Mouse (Mus musculus) myocyte (in vitro differentiated cells): Measurements from ENCODE around the gene Dnajb9. TPM values are rescaled to one million over a fixed set of nuclear protein-coding genes. Genes with fewer than 3 reads are reported as not detected.
"Not testable (repeated sequence)": the region's sequence is repeated elsewhere in the genome, so short reads cannot be mapped to it uniquely, and the experiment has no call there.

ENCODE experiments used
- H3K27me3 ChIP-seq: one replicate; pipeline ENCODE4 v1.6.1; 2011; ENCODE audit not compliant: control insufficient read depth, insufficient read depth, insufficient read length
- H3K36me3 ChIP-seq: one replicate; pipeline ENCODE4 v1.6.1; 2011; ENCODE audit not compliant: control insufficient read depth, insufficient read depth
- H3K4me2 ChIP-seq: one replicate; pipeline ENCODE4 v1.6.1; 2011; ENCODE audit warnings: low read depth, control low read depth
- H3K4me3 ChIP-seq: one replicate; pipeline ENCODE4 v1.5.1; 2011; ENCODE audit warnings: mild to moderate bottlenecking, control low read depth, moderate library complexity
- H3K79me2 ChIP-seq: one replicate; pipeline ENCODE4 v1.6.1; 2011; ENCODE audit not compliant: control insufficient read depth, insufficient read depth
- H3ac ChIP-seq: one replicate; pipeline ENCODE4 v1.6.1; 2011; ENCODE audit not compliant: control insufficient read depth, insufficient read length
- CEBPB ChIP-seq: IDR thresholded peaks from 2 replicates; pipeline ENCODE4 v1.6.1; 2011; ENCODE audit warnings: mild to moderate bottlenecking, moderate library complexity; ENCODE audit not compliant: poor library complexity, insufficient read depth, severe bottlenecking
- E2F4 ChIP-seq: IDR thresholded peaks from one replicate; pipeline ENCODE4 v1.6.1; 2011; ENCODE audit warnings: mild to moderate bottlenecking, control low read depth, moderate library complexity; ENCODE audit not compliant: insufficient read depth
- MAX ChIP-seq: IDR thresholded peaks from one replicate; pipeline ENCODE4 v1.6.1; 2011; ENCODE audit warnings: low read depth, mild to moderate bottlenecking, control low read depth
- MYOD1 ChIP-seq, 3 experiments: IDR thresholded peaks; one replicate each; pipeline ENCODE4 v1.6.1; 2011; ENCODE audit warnings: control low read depth in 2 of 3, low read depth in 2 of 3, mild to moderate bottlenecking in 2 of 3, moderate library complexity in 1 of 3; ENCODE audit not compliant: insufficient read length in 2 of 3, control insufficient read depth in 1 of 3
- MYOG ChIP-seq, 3 experiments: IDR thresholded peaks; one replicate each; pipeline ENCODE4 v1.6.1; 2011; ENCODE audit warnings: control low read depth in 2 of 3, low read depth in 2 of 3, mild to moderate bottlenecking in 2 of 3; ENCODE audit not compliant: insufficient read length in 2 of 3, control insufficient read depth in 1 of 3, insufficient read depth in 1 of 3
- POLR2A ChIP-seq: IDR thresholded peaks from one replicate; pipeline ENCODE4 v1.6.1; 2011; ENCODE audit warnings: low read depth, mild to moderate bottlenecking, control low read depth, moderate library complexity; ENCODE audit not compliant: insufficient read length
- POLR2AphosphoS2 ChIP-seq: IDR thresholded peaks from one replicate; pipeline ENCODE4 v1.6.1; 2011; ENCODE audit warnings: low read depth, control low read depth; ENCODE audit not compliant: insufficient read length
- REST ChIP-seq: IDR thresholded peaks from one replicate; pipeline ENCODE4 v1.6.1; 2011; ENCODE audit warnings: mild to moderate bottlenecking, control low read depth, moderate library complexity; ENCODE audit not compliant: insufficient read depth, insufficient read length
- SRF ChIP-seq: IDR thresholded peaks from one replicate; pipeline ENCODE4 v1.6.1; 2011; ENCODE audit warnings: low read depth; ENCODE audit not compliant: control insufficient read depth, insufficient read length
- TCF12 ChIP-seq: IDR thresholded peaks from one replicate; pipeline ENCODE4 v1.6.1; 2011; ENCODE audit warnings: mild to moderate bottlenecking, control low read depth; ENCODE audit not compliant: poor library complexity, insufficient read depth, severe bottlenecking
- TCF3 ChIP-seq: IDR thresholded peaks from one replicate; pipeline ENCODE4 v1.6.1; 2011; ENCODE audit warnings: low read depth, control low read depth; ENCODE audit not compliant: insufficient read length
- USF1 ChIP-seq: IDR thresholded peaks from one replicate; pipeline ENCODE4 v1.6.1; 2011; ENCODE audit warnings: low read depth, mild to moderate bottlenecking, control low read depth, moderate library complexity
- polyA plus RNA-seq: library from polyadenylated mRNA; unstranded; fragments of >200 nt; fragmentation: generic; extraction: Trizol; gene quantifications from one replicate; pipeline ENCODE4 v1.2.1, GENCODE M21; 2012; ENCODE audit warnings: missing spikeins

Dnajb9 gene
- polyA plus RNA-seq, 1 experiment, result 10.3 TPM

GRCm38 (mm10) chr12:44241090-44241489 is 31.0 kb upstream of the Dnajb9 start:
- Histone ChIP-seq H3K27me3 (no peaks in the 10 kb centered on the region), H3K36me3 (no peaks in the 10 kb centered on the region), H3K4me2 (no peak overlapping the region), H3K4me3 (no peak overlapping the region), H3ac (no peak overlapping the region), H3K79me2 (no peaks in the 10 kb centered on the region)
- TF ChIP-seq POLR2A (no peak), TCF12 (no peak), REST (no peak), SRF (no peak), MYOD1 (IDR thresholded peaks at IDR 0.05; ENCODE audit: control insufficient read depth in 1 of 3, insufficient read length in 2 of 3, low read depth in 2 of 3) (no peak), MAX (no peak), MYOG (IDR thresholded peaks at IDR 0.05; ENCODE audit: control insufficient read depth in 1 of 3, insufficient read depth in 1 of 3, insufficient read length in 2 of 3, low read depth in 2 of 3) (no peak), USF1 (no peak), POLR2AphosphoS2 (no peak), TCF3 (no peak), E2F4 (no peak), CEBPB (no peak)

- no peak overlapping the region for H3K4me2 ChIP-seq
- no peaks in the 10 kb centered on the region for H3K79me2 ChIP-seq
- TF ChIP-seq SRF (no peak), MYOG (IDR thresholded peaks at IDR 0.05; ENCODE audit: control insufficient read depth in 1 of 3, insufficient read depth in 1 of 3, insufficient read length in 2 of 3, low read depth in 2 of 3) (no peak), POLR2AphosphoS2 (no peak), TCF12 (no peak), CEBPB (no peak)
- no peak overlapping the region for H3K4me3 ChIP-seq
- H3K36me3 ChIP-seq, result no peaks in the 10 kb centered on the region
- no peak overlapping the region for H3ac ChIP-seq
- no peaks in the 10 kb centered on the region for H3K27me3 ChIP-seq
Observed at GRCm38 (mm10) chr12:44224650-44225049, 14.5 kb upstream of the Dnajb9 start.

- Histone ChIP-seq H3K27me3 (no peaks in the 10 kb centered on the region), H3K4me3 (no peak overlapping the region), H3K79me2 (no peaks in the 10 kb centered on the region), H3K4me2 (no peak overlapping the region), H3K36me3 (no peaks in the 10 kb centered on the region), H3ac (no peak overlapping the region)
- no peak for TF ChIP-seq E2F4
- TF ChIP-seq USF1, result no peak
- no peak for TF ChIP-seq POLR2AphosphoS2
- TF ChIP-seq MAX, result no peak
- TF ChIP-seq CEBPB, result no peak
- TF ChIP-seq POLR2A, result no peak
- no peak for TF ChIP-seq TCF12
- no peak for TF ChIP-seq SRF
- no peak for TF ChIP-seq MYOD1 (IDR thresholded peaks at IDR 0.05; ENCODE audit: control insufficient read depth in 1 of 3, insufficient read length in 2 of 3, low read depth in 2 of 3)
- no peak for TF ChIP-seq REST
Observed at GRCm38 (mm10) chr12:44223044-44223443, 12.9 kb upstream of the Dnajb9 start.

- no peaks in the 10 kb centered on the region for H3K27me3 ChIP-seq
- no peak overlapping the region for H3K4me2 ChIP-seq
- no peak overlapping the region for H3K4me3 ChIP-seq
- TF ChIP-seq REST (no peak), CEBPB (no peak), TCF12 (no peak), MAX (no peak), POLR2AphosphoS2 (no peak), USF1 (no peak), MYOD1 (IDR thresholded peaks at IDR 0.05; ENCODE audit: control insufficient read depth in 1 of 3, insufficient read length in 2 of 3, low read depth in 2 of 3) (no peak), SRF (no peak), POLR2A (no peak), MYOG (IDR thresholded peaks at IDR 0.05; ENCODE audit: control insufficient read depth in 1 of 3, insufficient read depth in 1 of 3, insufficient read length in 2 of 3, low read depth in 2 of 3) (no peak), E2F4 (no peak), TCF3 (no peak)
- no peaks in the 10 kb centered on the region for H3K36me3 ChIP-seq
- no peaks in the 10 kb centered on the region for H3K79me2 ChIP-seq
- H3ac ChIP-seq, result no peak overlapping the region
Observed at GRCm38 (mm10) chr12:44221651-44222356, 11.7 kb upstream of the Dnajb9 start.

GRCm38 (mm10) chr12:44221070-44221469 is 10.9 kb upstream of the Dnajb9 start, which contains the start of gene Pnpla8:
Pnpla8 (plus strand) TSS chr12:44221370.
- H3K4me3 ChIP-seq, result not testable (repeated sequence)

More at GRCm38 (mm10) chr12:44221070-44221469, 10.9 kb upstream of the Dnajb9 start, which contains the start of gene Pnpla8:
- H3K36me3 ChIP-seq, H3K27me3 ChIP-seq, H3K4me2 ChIP-seq, H3K79me2 ChIP-seq, H3ac ChIP-seq: not testable (repeated sequence)
